7 mouse cellular contexts compared by ENCODE assay signal in genomic region chr10:5551382-5551781, GRCm38 (mm10). TPM values are rescaled to one million over a fixed set of nuclear protein-coding genes. Genes with fewer than 3 reads are reported as not detected.
DNase-seq lines count a peak whose midpoint lies in the region; ATAC-seq and TF ChIP-seq lines count a peak whose summit lies in the region.

Gene Syne1 (minus strand): TSS chr10:5551482.

- H3K4me3 ChIP-seq in ES-Bruce4 (ENCODE audit: low read depth, low read length) = peak within 1 kb of the TSS; percentile 74
- H3K4me3 ChIP-seq in forebrain, embryonic 16.5 days (replicated peaks; ENCODE audit: low read length) = peak within 1 kb of the TSS; percentile 67
- H3K4me3 ChIP-seq in hindbrain, embryonic 13.5 days = peak within 1 kb of the TSS; percentile 66
- peak within 1 kb of the TSS; percentile 48 for H3K4me3 ChIP-seq in liver, embryonic 15.5 days (replicated peaks)

- no peak within 1 kb of the TSS for H3K9ac ChIP-seq in ES-Bruce4 (ENCODE audit: low read depth, poor library complexity, severe bottlenecking)
- H3K9ac ChIP-seq in forebrain, embryonic 16.5 days (replicated peaks; ENCODE audit: low read depth, low read length) = peak within 1 kb of the TSS; percentile 81
- peak within 1 kb of the TSS; percentile 83 for H3K9ac ChIP-seq in hindbrain, embryonic 13.5 days
- peak within 1 kb of the TSS; percentile 15; the same call in 1 of the 2 replicates for H3K9ac ChIP-seq in liver, embryonic 15.5 days

- no peak within 1 kb of the TSS for H3K27ac ChIP-seq in ES-Bruce4 (ENCODE audit: insufficient read depth, low read length)
- H3K27ac ChIP-seq in forebrain, embryonic 16.5 days (ENCODE audit: low read length) = peak within 1 kb of the TSS; percentile 56
- peak within 1 kb of the TSS; percentile 85 for H3K27ac ChIP-seq in hindbrain, embryonic 13.5 days
- H3K27ac ChIP-seq in liver, embryonic 15.5 days (replicated peaks) = peak within 1 kb of the TSS; percentile 51

- peak within 1 kb of the TSS; percentile 91 for H3K4me2 ChIP-seq in forebrain, embryonic 16.5 days (ENCODE audit: low read length)
- H3K4me2 ChIP-seq in hindbrain, embryonic 13.5 days = peak within 1 kb of the TSS; percentile 83
- peak within 1 kb of the TSS; percentile 63 for H3K4me2 ChIP-seq in liver, embryonic 15.5 days

- no peak for TF ChIP-seq POLR2A in ES-Bruce4 (IDR thresholded peaks at IDR 0.05; ENCODE audit: insufficient read depth, low read length)

- TF ChIP-seq CTCF in ES-Bruce4 (IDR thresholded peaks at IDR 0.05; ENCODE audit: low read depth, low read length) = no peak

- no peaks in the 10 kb centered on the region for H3K9me3 ChIP-seq in ES-Bruce4 (replicated peaks; ENCODE audit: control insufficient read depth, insufficient read depth, low read length, poor library complexity, severe bottlenecking)
- no peaks in the 10 kb centered on the region for H3K9me3 ChIP-seq in forebrain, embryonic 16.5 days (ENCODE audit: control insufficient read depth, low read length)
- H3K9me3 ChIP-seq in hindbrain, embryonic 13.5 days = no peaks in the 10 kb centered on the region
- no peaks in the 10 kb centered on the region for H3K9me3 ChIP-seq in liver, embryonic 15.5 days (replicated peaks)

- no peaks in the 10 kb centered on the region for H3K36me3 ChIP-seq in ES-Bruce4 (ENCODE audit: control insufficient read depth, insufficient read depth, low read length, poor library complexity, severe bottlenecking)
- no peaks in the 10 kb centered on the region for H3K36me3 ChIP-seq in forebrain, embryonic 16.5 days (ENCODE audit: control insufficient read depth, insufficient read depth)
- H3K36me3 ChIP-seq in hindbrain, embryonic 13.5 days = no peaks in the 10 kb centered on the region
- H3K36me3 ChIP-seq in liver, embryonic 15.5 days (replicated peaks) = no peaks in the 10 kb centered on the region

- H3K4me1 ChIP-seq in ES-Bruce4 (ENCODE audit: control insufficient read depth, insufficient read depth, low read length) = no peaks in the 10 kb centered on the region
- H3K4me1 ChIP-seq in forebrain, embryonic 16.5 days (replicated peaks; ENCODE audit: control insufficient read depth, insufficient read depth, low read length) = peaks cover 8% of the 10 kb centered on the region
- H3K4me1 ChIP-seq in hindbrain, embryonic 13.5 days (replicated peaks) = peaks cover 8% of the 10 kb centered on the region
- H3K4me1 ChIP-seq in liver, embryonic 15.5 days (replicated peaks) = no peaks in the 10 kb centered on the region

- no peak for DNase-seq in embryo, embryonic 10.5 days (ENCODE audit: low spot score)

- no peaks in the 10 kb centered on the region for H3K27me3 ChIP-seq in ES-Bruce4 (ENCODE audit: control insufficient read depth, insufficient read depth, low read length, poor library complexity, severe bottlenecking)
- no peaks in the 10 kb centered on the region for H3K27me3 ChIP-seq in forebrain, embryonic 16.5 days (replicated peaks; ENCODE audit: control insufficient read depth, insufficient read depth, low read length)
- no peaks in the 10 kb centered on the region for H3K27me3 ChIP-seq in hindbrain, embryonic 13.5 days
- H3K27me3 ChIP-seq in liver, embryonic 15.5 days = peaks cover 13% of the 10 kb centered on the region

- no peak for TF ChIP-seq EP300 in ES-Bruce4 (IDR thresholded peaks at IDR 0.05; ENCODE audit: insufficient read depth, low read depth, low read length)

- ATAC-seq in activated CD4-positive, CD25-positive, alpha-beta regulatory T cell, adult 4 months = no peak
- no peak for ATAC-seq in forebrain, embryonic 16.5 days
- no peak for ATAC-seq in hindbrain, embryonic 13.5 days (ENCODE audit: low FRiP score)
- no peak for ATAC-seq in liver, embryonic 15.5 days (ENCODE audit: insufficient read depth)
- ATAC-seq in cerebellum, adult (ENCODE audit: insufficient number of reproducible peaks, low FRiP score, low TSS enrichment) = no peak

- 63% methylated on average over 5 of the region's 5 CpGs for WGBS in forebrain, embryonic 16.5 days
- 70% methylated on average over 5 of the region's 5 CpGs for WGBS in hindbrain, embryonic 13.5 days
- WGBS in liver, embryonic 15.5 days (ENCODE audit: insufficient replicate concordance) = 68% methylated on average over 5 of the region's 5 CpGs

RNA-seq across cellular contexts. Expression of gene Syne1, which starts in this region (rescaled TPM):
- polyA plus RNA-seq in ES-Bruce4 (2011; ENCODE audit: insufficient read depth, insufficient read length, low read depth, missing spikeins) = 2.2 and 3.2 TPM in 2 replicates
- 10 to 100 TPM; 14.7 to 17.8 TPM for polyA plus RNA-seq in activated CD4-positive, CD25-positive, alpha-beta regulatory T cell, adult 4 months (2017; shearing (Covaris generic))
- polyA plus RNA-seq in forebrain, embryonic 16.5 days (2015; fragmentation: Nextera tagmentation; extraction: Ambion mirVana) = 5.6 and 7.5 TPM in 2 replicates
- polyA plus RNA-seq in hindbrain, embryonic 13.5 days (2015; fragmentation: Nextera tagmentation; extraction: Ambion mirVana) = 8.6 and 10.3 TPM in 2 replicates
- 4.4 and 6.4 TPM in 2 replicates for polyA plus RNA-seq in liver, embryonic 15.5 days (2015; fragmentation: Nextera tagmentation; extraction: Ambion mirVana)
